Comparison of ENCODE assay signal across 9 mouse cellular contexts in genomic region chr15:27593717-27594116, GRCm38 (mm10). TPM values are rescaled to one million over a fixed set of nuclear protein-coding genes. Genes with fewer than 3 reads are reported as not detected.
DNase-seq lines count a peak whose midpoint lies in the region; ATAC-seq and TF ChIP-seq lines count a peak whose summit lies in the region.
"Had no signal": no experiment of that assay in that cellular context is flagged by ENCODE, and none has a peak within 500 bp of the region (broad histone marks: within the 10 kb centered on the region; RNA-seq: fewer than 3 reads in every experiment).

No protein-coding gene starts in this region.

- TF ChIP-seq POLR2A in brain, embryonic 14.5 days (IDR thresholded peaks at IDR 0.05; ENCODE audit: borderline replicate concordance, extremely low read depth, insufficient read depth, insufficient read length, poor library complexity, severe bottlenecking): no peak

- no peak for ATAC-seq in lung, embryonic 14.5 days (ENCODE audit: insufficient read depth)
- no peak for ATAC-seq in hindbrain, embryonic 16.5 days
- ATAC-seq in intestine, embryonic 15.5 days: no peak

- H3K4me1 ChIP-seq in lung, embryonic 14.5 days (ENCODE audit: insufficient read depth): no peaks in the 10 kb centered on the region
- H3K4me1 ChIP-seq in hindbrain, embryonic 16.5 days (ENCODE audit: control insufficient read depth, insufficient read depth, low read depth, low read length): peaks cover 1% of the 10 kb centered on the region; the same call in 1 of the 2 replicates
- peaks cover 6% of the 10 kb centered on the region; the same call in 1 of the 2 replicates for H3K4me1 ChIP-seq in intestine, embryonic 15.5 days (replicated peaks)

- TF ChIP-seq CTCF in lung, embryonic 14.5 days (IDR thresholded peaks at IDR 0.05; ENCODE audit: low read depth): no peak
- TF ChIP-seq CTCF in brain, embryonic 14.5 days (IDR thresholded peaks at IDR 0.05; ENCODE audit: borderline replicate concordance, extremely low read depth, insufficient read depth, insufficient read length): peak; percentile 11; the same call in 1 of the 2 replicates

- H3K36me3 ChIP-seq in lung, embryonic 14.5 days (ENCODE audit: insufficient read depth): peaks cover 36% of the 10 kb centered on the region
- H3K36me3 ChIP-seq in hindbrain, embryonic 16.5 days (ENCODE audit: control insufficient read depth, insufficient read depth, low read length): 0 out of 2 replicates have a peak, but pooled peaks cover 9% of the 10 kb centered on the region
- peaks cover 18% of the 10 kb centered on the region; the same call in 1 of the 2 replicates for H3K36me3 ChIP-seq in intestine, embryonic 15.5 days

- H3K4me3 ChIP-seq in lung, embryonic 14.5 days (ENCODE audit: low read depth, low read length): no peak overlapping the region
- H3K4me3 ChIP-seq in hindbrain, embryonic 16.5 days (ENCODE audit: low read length): no peak overlapping the region
- no peak overlapping the region for H3K4me3 ChIP-seq in intestine, embryonic 15.5 days (replicated peaks)
- H3K4me3 ChIP-seq: neural tube, embryonic 12.5 days had no signal

- DNase-seq in gastrocnemius, adult 18-20 months (ENCODE audit: low spot score): peak; percentile 54
- DNase-seq in gastrocnemius, adult 8-10 months (ENCODE audit: low spot score in 2 of 2): no peak
- DNase-seq in lung, embryonic 14.5 days: peak; percentile 18
- DNase-seq in lung, postnatal 25 days (ENCODE audit: low spot score): no peak
- no peak for DNase-seq in brain, embryonic 14.5 days (ENCODE audit: low read depth)
- DNase-seq in retina, embryonic 14.5 days (ENCODE audit: low spot score): peak; percentile 55

- H3K4me2 ChIP-seq in lung, embryonic 14.5 days: no peak overlapping the region
- no peak overlapping the region for H3K4me2 ChIP-seq in hindbrain, embryonic 16.5 days (ENCODE audit: low read length)
- no peak overlapping the region for H3K4me2 ChIP-seq in intestine, embryonic 15.5 days (replicated peaks)
- H3K4me2 ChIP-seq: neural tube, embryonic 12.5 days had no signal

- H3K27ac ChIP-seq in lung, embryonic 14.5 days (ENCODE audit: low read depth): no peak overlapping the region
- H3K27ac ChIP-seq in hindbrain, embryonic 16.5 days (ENCODE audit: low read depth, low read length): no peak overlapping the region
- H3K27ac ChIP-seq in intestine, embryonic 15.5 days: no peak overlapping the region
- H3K27ac ChIP-seq: neural tube, embryonic 12.5 days had no signal

- H3K9ac ChIP-seq in lung, embryonic 14.5 days: no peak overlapping the region
- no peak overlapping the region for H3K9ac ChIP-seq in hindbrain, embryonic 16.5 days (ENCODE audit: low read depth, low read length)
- H3K9ac ChIP-seq in intestine, embryonic 15.5 days: no peak overlapping the region
- H3K9ac ChIP-seq: neural tube, embryonic 12.5 days had no signal

- no peaks in the 10 kb centered on the region for H3K9me3 ChIP-seq in lung, embryonic 14.5 days (ENCODE audit: low read depth, low read length)
- H3K9me3 ChIP-seq in hindbrain, embryonic 16.5 days (ENCODE audit: control insufficient read depth, low read length): no peaks in the 10 kb centered on the region
- no peaks in the 10 kb centered on the region for H3K9me3 ChIP-seq in intestine, embryonic 15.5 days
- H3K9me3 ChIP-seq: neural tube, embryonic 12.5 days had no signal

- WGBS in lung, embryonic 14.5 days: 81% methylated on average over 13 of the region's 13 CpGs
- WGBS in hindbrain, embryonic 16.5 days: 75% methylated on average over 13 of the region's 13 CpGs
- 83% methylated on average over 13 of the region's 13 CpGs for WGBS in intestine, embryonic 15.5 days

- H3K27me3 ChIP-seq in lung, embryonic 14.5 days (ENCODE audit: insufficient read depth, low read length): no peaks in the 10 kb centered on the region
- H3K27me3 ChIP-seq in hindbrain, embryonic 16.5 days (replicated peaks; ENCODE audit: control insufficient read depth, insufficient read depth, low read length): no peaks in the 10 kb centered on the region
- no peaks in the 10 kb centered on the region for H3K27me3 ChIP-seq in intestine, embryonic 15.5 days (replicated peaks)
- H3K27me3 ChIP-seq: neural tube, embryonic 12.5 days had no signal

RNA-seq across cellular contexts. Expression of gene Otulin, which starts 36.8 kb away (rescaled TPM):
- total RNA-seq in gastrocnemius, adult 18-20 months (2021): 10 to 100 TPM; 17.8 to 28.3 TPM
- total RNA-seq in gastrocnemius, adult 8-10 months (2022): 10 to 100 TPM; 17.6 to 22.3 (median 20.1) TPM
- polyA plus RNA-seq in lung, embryonic 14.5 days (2014; fragmentation: Nextera tagmentation; extraction: Ambion mirVana): 39.2 and 41.8 TPM in 2 replicates
- polyA plus RNA-seq in brain, embryonic 14.5 days (2012; rRNA removed): 23.7 and 24.2 TPM in 2 replicates
- polyA plus RNA-seq in hindbrain, embryonic 16.5 days (2015; fragmentation: Nextera tagmentation; extraction: Ambion mirVana): 12.3 and 24.2 TPM in 2 replicates
- 31.3 and 32.8 TPM in 2 replicates for polyA plus RNA-seq in intestine, embryonic 15.5 days (2015; fragmentation: Nextera tagmentation; extraction: Ambion mirVana)

Comparison
In these comparisons a context has a peak if more than half of its experiments do, and no peak if none do; other contexts are left out.
1. DNase-seq: peak in gastrocnemius, adult 18-20 months (single experiment), lung, embryonic 14.5 days (single experiment) and retina, embryonic 14.5 days (single experiment); none in gastrocnemius, adult 8-10 months (0 of 2), lung, postnatal 25 days (single experiment) and brain, embryonic 14.5 days (single experiment).